Mouse (Mus musculus) heart, adult 10 weeks (tissue): Measurements from ENCODE around the gene Gm21698. TPM values are rescaled to one million over a fixed set of nuclear protein-coding genes. Genes with fewer than 3 reads are reported as not detected.

Experiments
- polyA plus RNA-seq: library from polyadenylated mRNA; stranded (reverse); fragments of 350-450 nt; fragmentation: Illumina TruSeq; extraction: RNeasy Lipid Tissue Mini Kit (QIAGEN cat#74804); gene quantifications from one replicate; pipeline ENCODE4 v1.2.3, GENCODE M21; 2014; ENCODE audit warnings: low read depth, low replicate concordance

Gm21698 gene
- polyA plus RNA-seq, result not detected

GRCm38 (mm10) chr5:25988550-25988949 lies at the start of gene Gm21698:
Gene Gm21698, minus strand, starts transcription at chr5:25988650.

GRCm38 (mm10) chr5:26022816-26023215 lies 34.4 kb upstream of the Gm21698 start, which contains the start of gene Gm5862:
Gene Gm5862, minus strand, starts transcription at chr5:26022916.

GRCm38 (mm10) chr5:26004698-26005097 lies 16.2 kb upstream of the Gm21698 start, which contains the start of gene Gm1979:
Gene Gm1979, minus strand, starts transcription at chr5:26004798.

GRCm38 (mm10) chr5:25972563-25972962 lies 15.9 kb downstream of the Gm21698 start, which contains the start of gene Gm21680:
Gene Gm21680, minus strand, starts transcription at chr5:25972663.

GRCm38 (mm10) chr5:25954317-25954716 lies 34.1 kb downstream of the Gm21698 start, which contains the start of gene Gm21671:
Gene Gm21671, minus strand, starts transcription at chr5:25954417.

GRCm38 (mm10) chr5:25942281-25942680 lies 46.2 kb downstream of the Gm21698 start, which contains the start of gene Gm21663:
Gene Gm21663, minus strand, starts transcription at chr5:25942381.

Other genes with a start within 250 kb of the Gm21698 start
- gene Actr3b, start 228.7 kb downstream of the Gm21698 start, polyA plus RNA-seq, result 57.0 TPM
- gene Gm21663, start 46.3 kb downstream of the Gm21698 start, polyA plus RNA-seq, result not detected
- gene Gm21671, start 34.2 kb downstream of the Gm21698 start, polyA plus RNA-seq, result not detected
- gene Gm21680, start 16.0 kb downstream of the Gm21698 start, polyA plus RNA-seq, result not detected
- not detected for gene Gm1979, start 16.1 kb upstream of the Gm21698 start, polyA plus RNA-seq
- gene Gm5862, start 34.3 kb upstream of the Gm21698 start, polyA plus RNA-seq, result not detected
- gene Speer4a, start 50.9 kb upstream of the Gm21698 start, polyA plus RNA-seq, result not detected
- not detected for gene Gm7347, start 69.9 kb upstream of the Gm21698 start, polyA plus RNA-seq
- not detected for gene Gm10471, start 100.6 kb upstream of the Gm21698 start, polyA plus RNA-seq
- gene 5031410I06Rik, start 116.7 kb upstream of the Gm21698 start, polyA plus RNA-seq, result not detected
- not detected for gene Gm10220, start 132.8 kb upstream of the Gm21698 start, polyA plus RNA-seq